ENCODE assay signal across 13 mouse cellular contexts in the genomic region with DNA sequence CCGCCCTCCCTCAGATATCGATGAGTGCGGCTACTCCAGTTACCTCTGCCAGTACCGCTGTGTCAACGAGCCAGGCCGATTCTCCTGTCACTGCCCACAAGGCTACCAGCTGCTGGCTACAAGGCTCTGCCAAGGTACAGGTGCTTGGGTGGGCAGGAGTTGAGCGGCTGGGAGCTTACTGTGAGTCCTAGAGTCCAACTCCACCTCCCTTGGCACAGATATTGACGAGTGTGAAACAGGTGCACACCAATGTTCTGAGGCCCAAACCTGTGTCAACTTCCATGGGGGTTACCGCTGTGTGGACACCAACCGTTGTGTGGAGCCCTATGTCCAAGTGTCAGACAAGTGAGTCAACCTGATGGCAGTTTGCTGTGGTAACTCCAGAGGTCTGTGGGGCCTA. TPM values are rescaled to one million over a fixed set of nuclear protein-coding genes. Genes with fewer than 3 reads are reported as not detected.
DNase-seq lines count a peak whose midpoint lies in the region.
"Had no signal": no experiment of that assay in that cellular context is flagged by ENCODE, and none has a peak within 500 bp of the region (broad histone marks: within the 10 kb centered on the region; RNA-seq: fewer than 3 reads in every experiment).

No protein-coding gene starts in this region.

- peak; percentile 54 for DNase-seq in cerebellum, adult 11-12 months
- DNase-seq in cerebellum, adult 9-10 months = no peak
- peak; percentile 39 to 44 for DNase-seq in cerebellum, postnatal 25 days
- no peak for DNase-seq in cerebellum, adult 18-20 months
- peak; percentile 15 for DNase-seq in thymus, postnatal 4 days
- no peak for DNase-seq in thymus, postnatal 36 days
- no peak for DNase-seq in gastrocnemius, adult 18-20 months (ENCODE audit: low spot score)
- DNase-seq: adrenal gland, postnatal 14 days; B cell, adult 2 months; forebrain, postnatal 0 days; gastrocnemius, adult 2 months; gastrocnemius, postnatal 25 days; heart, postnatal 4 days had no signal

RNA-seq across cellular contexts. Expression of gene Efemp2, which starts 6.3 kb away (rescaled TPM):
- total RNA-seq in gastrocnemius, adult 18-20 months (2021) = 1 to 10 TPM; 4.0 to 5.6 TPM

RNA-seq across cellular contexts. Expression of gene Mus81, which starts 8.2 kb away (rescaled TPM):
- 10 to 100 TPM; 18.3 to 22.1 TPM for total RNA-seq in gastrocnemius, adult 18-20 months (2021)

RNA-seq across cellular contexts. Expression of gene Cfl1, which starts 10.2 kb away (rescaled TPM):
- 10 to 100 TPM; 48.4 to 74.2 TPM for total RNA-seq in gastrocnemius, adult 18-20 months (2021)

RNA-seq across cellular contexts. Expression of gene Ctsw, which starts 11.7 kb away (rescaled TPM):
- total RNA-seq in gastrocnemius, adult 18-20 months (2021) = not detected
- total RNA-seq: gastrocnemius, adult 2 months; gastrocnemius, postnatal 25 days had no signal

RNA-seq across cellular contexts. Expression of gene Fibp, which starts 19.6 kb away (rescaled TPM):
- total RNA-seq in gastrocnemius, adult 18-20 months (2021) = 10 to 100 TPM; 33.7 to 38.5 TPM

Comparison
In these comparisons a context has a peak if more than half of its experiments do, and no peak if none do; other contexts are left out.
1. DNase-seq: peak in cerebellum, adult 11-12 months (single experiment), cerebellum, postnatal 25 days (2 of 2) and thymus, postnatal 4 days (single experiment); none in cerebellum, adult 9-10 months (single experiment), cerebellum, adult 18-20 months (0 of 2), thymus, postnatal 36 days (0 of 2) and gastrocnemius, adult 18-20 months (single experiment).